Mouse (Mus musculus): ENCODE results near the gene Tmem274.

Tmem274 gene

DNA sequence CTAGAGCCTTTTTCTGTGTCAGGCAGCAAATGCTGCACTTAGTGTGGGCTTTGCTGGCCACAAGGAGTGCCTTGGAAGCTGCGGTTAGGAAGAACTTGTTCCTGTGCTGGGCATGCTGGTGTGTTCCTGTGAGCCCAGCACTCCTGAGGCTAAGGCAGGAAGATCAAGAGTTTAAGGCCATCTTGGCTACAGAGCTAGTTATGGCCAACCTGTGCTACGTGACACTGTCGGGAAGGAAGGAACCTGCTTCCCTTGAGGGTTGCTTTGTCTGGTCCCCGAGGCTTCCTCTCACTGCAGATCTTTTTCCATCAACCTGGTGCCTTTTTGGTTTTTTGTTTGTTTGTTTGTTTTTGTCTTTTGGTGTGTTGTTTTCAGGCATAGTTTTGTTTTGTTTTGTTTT lies 48.0 kb downstream of the Tmem274 start:
- in situ Hi-C loops (cut with MboI) = no loop called here

DNA sequence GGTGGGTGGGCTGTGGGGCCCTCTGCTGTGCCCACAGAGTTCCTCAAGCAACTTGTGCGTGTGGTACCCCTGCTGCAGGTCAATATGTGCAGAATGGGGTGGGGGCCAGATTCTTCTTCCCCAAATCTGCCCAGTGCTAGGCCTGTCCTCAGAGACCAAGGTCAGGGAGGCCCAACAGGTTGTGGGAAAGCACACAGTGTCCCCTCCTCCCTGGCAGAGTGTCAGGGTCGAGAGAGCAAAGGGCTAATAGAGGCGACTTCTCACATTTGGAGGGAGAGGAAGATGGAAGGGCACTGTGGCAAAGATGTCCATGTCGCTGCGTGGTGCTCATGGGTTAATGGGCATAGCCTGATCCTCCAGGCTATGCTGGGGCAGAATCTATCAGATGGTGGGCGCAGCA lies 48.6 kb downstream of the Tmem274 start:
- in situ Hi-C loops (cut with MboI) = no loop called here

DNA sequence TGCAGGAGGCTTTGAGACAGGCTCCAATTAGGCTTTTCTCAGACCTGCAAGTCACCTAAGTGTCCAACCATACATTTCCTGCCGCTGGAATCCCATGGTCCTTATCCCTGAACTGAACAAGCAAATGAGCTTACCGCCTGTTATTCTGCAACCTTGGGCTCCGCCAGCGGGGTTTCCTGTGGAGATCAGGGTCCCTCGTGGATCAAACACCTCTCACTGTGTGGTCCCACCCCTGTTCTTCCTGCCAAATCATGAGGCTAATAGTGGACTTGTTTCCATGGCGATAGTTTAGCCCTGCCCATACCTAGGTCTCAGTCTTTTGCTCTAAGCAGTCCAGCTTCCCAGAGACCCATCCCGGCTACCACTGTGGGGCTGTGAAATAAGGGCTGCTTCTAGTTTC lies 49.2 kb downstream of the Tmem274 start:
- in situ Hi-C loops (cut with MboI) = no loop called here

DNA sequence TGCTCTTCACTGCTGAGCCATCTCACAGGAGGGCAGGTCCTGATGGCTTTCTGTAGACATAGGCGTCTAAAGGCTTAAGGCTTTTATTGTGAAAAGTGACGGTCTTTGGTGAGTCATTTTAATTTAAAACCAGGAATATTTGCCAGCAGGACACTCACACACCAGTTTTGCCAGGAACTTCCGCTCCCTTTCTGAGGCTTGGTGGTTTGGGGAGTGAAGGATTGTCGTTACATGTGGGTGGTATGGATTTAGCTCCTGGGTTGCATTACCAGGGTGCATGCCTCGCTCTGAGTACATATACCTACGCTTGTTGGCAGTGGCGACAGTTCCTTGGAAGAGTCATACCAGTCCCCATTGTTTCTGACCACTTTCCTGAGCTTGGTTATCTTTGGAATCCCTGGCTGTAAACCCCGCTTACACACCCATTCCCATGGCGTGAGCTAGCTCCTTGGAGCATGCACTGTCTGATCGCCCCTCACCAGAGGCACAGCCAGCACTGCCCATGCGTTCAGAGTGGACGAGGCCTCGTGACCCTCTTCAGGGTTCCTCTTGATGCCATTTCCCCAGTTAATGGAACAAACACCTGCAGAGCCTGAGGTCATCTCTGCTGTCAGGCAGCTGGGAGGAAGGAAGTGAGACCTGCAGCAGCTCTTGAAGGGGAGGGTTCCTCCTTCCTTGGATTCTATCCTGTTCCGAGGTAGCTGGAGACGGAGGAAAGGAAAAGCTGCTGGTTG lies 50.6 kb downstream of the Tmem274 start:
- in situ Hi-C loops (cut with MboI) = no loop called here

DNA sequence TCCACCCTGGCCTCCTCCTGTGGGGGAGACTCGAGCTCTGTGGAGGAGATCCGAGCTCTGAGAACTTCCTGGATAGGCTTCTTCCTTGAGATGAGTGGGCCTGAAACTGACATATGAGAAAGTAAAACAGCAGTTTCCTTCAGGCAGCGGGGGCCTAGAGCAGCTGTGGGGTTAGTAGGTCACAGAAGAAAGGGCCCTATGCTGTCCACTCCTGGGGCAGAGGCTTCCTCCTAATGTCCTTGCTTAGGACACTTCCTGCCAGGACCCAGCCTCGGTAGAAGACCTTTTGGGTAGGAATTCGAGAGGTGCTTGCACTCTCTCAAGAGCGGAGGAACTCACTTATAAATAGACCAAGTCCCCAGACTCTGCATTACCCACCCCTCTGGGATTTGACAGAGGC lies 52.5 kb downstream of the Tmem274 start:
- in situ Hi-C loops (cut with MboI) = no loop called here
